Mouse (Mus musculus) liver, adult 2 months (tissue): ENCODE data around the gene Actr5. TPM values are rescaled to one million over a fixed set of nuclear protein-coding genes. Genes with fewer than 3 reads are reported as not detected.

Experiments
- DNase-seq: peaks from one replicate; pipeline ENCODE4 v3.0.0-alpha.2; 2011; ENCODE audit warnings: low read depth, low spot score; ENCODE audit errors: extremely low read depth
- H3K27ac ChIP-seq: fragments of 200-500 bp; replicated peaks from 2 replicates; pipeline ENCODE4 v1.5.1; 2012; ENCODE audit warnings: low read depth, mild to moderate bottlenecking, control low read depth, inconsistent platforms, low read length; ENCODE audit not compliant: insufficient read depth
- H3K27me3 ChIP-seq: fragments of 200-500 bp; 2 replicates; pipeline ENCODE4 v1.6.1; 2012; ENCODE audit warnings: mild to moderate bottlenecking, moderate library complexity, low read length, inconsistent platforms; ENCODE audit not compliant: control insufficient read depth, insufficient read depth
- H3K36me3 ChIP-seq: fragments of 200-500 bp; 2 replicates; pipeline ENCODE4 v1.6.1; 2012; ENCODE audit warnings: low read length, inconsistent platforms; ENCODE audit not compliant: control insufficient read depth, insufficient read depth
- H3K4me1 ChIP-seq: fragments of 200-500 bp; 2 replicates; pipeline ENCODE4 v1.6.1; 2011; ENCODE audit warnings: low read length; ENCODE audit not compliant: control insufficient read depth, insufficient read depth
- H3K4me3 ChIP-seq: fragments of 200-500 bp; 2 replicates; pipeline ENCODE4 v1.5.1; 2011; ENCODE audit warnings: low read depth, mild to moderate bottlenecking, control low read depth, low read length, moderate library complexity; ENCODE audit not compliant: insufficient read depth
- H3K79me2 ChIP-seq: fragments of 200-500 bp; 2 replicates; pipeline ENCODE4 v1.6.1; 2012; ENCODE audit warnings: inconsistent platforms, mild to moderate bottlenecking, low read length, moderate library complexity; ENCODE audit not compliant: control insufficient read depth, insufficient read depth
- H3K9ac ChIP-seq: fragments of 200-500 bp; 2 replicates; pipeline ENCODE4 v1.6.1; 2012; ENCODE audit warnings: low read depth, mild to moderate bottlenecking, control low read depth, inconsistent platforms, low read length
- CTCF ChIP-seq: fragments of 200-500 bp; IDR thresholded peaks from 2 replicates; pipeline ENCODE4 v1.5.1; 2011; ENCODE audit warnings: low read depth, low read length, control low read depth
- POLR2A ChIP-seq: fragments of 200-500 bp; IDR thresholded peaks from 2 replicates; pipeline ENCODE4 v1.6.1; 2011; ENCODE audit warnings: low read length, control low read depth; ENCODE audit not compliant: insufficient read depth; ENCODE audit errors: extremely low read depth
- WGBS: fragments of 180-500 bp; shearing (Covaris S2); methylation state at CpG from one replicate; pipeline ENCODE4 v1.1.7; 2018; 5-methylcytosine and 5-hydroxymethylcytosine counted together
- polyA plus RNA-seq: library from polyadenylated mRNA; depleted of rRNA; stranded (reverse); fragments of >200 nt; gene quantifications from 2 replicates; pipeline ENCODE4 v1.2.3, GENCODE M21; 2012
- total RNA-seq: library from RNA; depleted of rRNA; stranded (reverse); fragments of >200 nt; gene quantifications from 2 replicates; pipeline ENCODE4 v1.2.3, GENCODE M21; 2014

Gene Actr5
- total and polyA plus RNA-seq, 2 experiments: 4.6 to 6.3 TPM

- Histone ChIP-seq H3K36me3 (no peaks in the 10 kb centered on the region), H3K79me2 (no peaks in the 10 kb centered on the region), H3K4me3 (no peak overlapping the region), H3K9ac (no peak overlapping the region), H3K27me3 (peaks cover 32% of the 10 kb centered on the region), H3K27ac (no peak overlapping the region), H3K4me1 (no peaks in the 10 kb centered on the region)
- 9% methylated on average over 30 of the region's 30 CpGs for WGBS
- TF ChIP-seq POLR2A (no peak), CTCF (no peak)
- DNase-seq: no peak
These were observed 12.7 kb upstream of the Actr5 start for GRCm38 (mm10) chr2:158611726-158612670.

GRCm38 (mm10) chr2:158612671-158613250 lies 11.9 kb upstream of the Actr5 start:
- Histone ChIP-seq H3K27ac (no peak overlapping the region), H3K36me3 (no peaks in the 10 kb centered on the region), H3K79me2 (no peaks in the 10 kb centered on the region), H3K4me3 (no peak overlapping the region), H3K27me3 (peaks cover 34% of the 10 kb centered on the region), H3K9ac (no peak overlapping the region), H3K4me1 (no peaks in the 10 kb centered on the region)
- no peak for TF ChIP-seq CTCF
- no peak for TF ChIP-seq POLR2A
- WGBS: 15% methylated on average over 10 of the region's 10 CpGs
- no peak for DNase-seq

- no peak overlapping the region for H3K27ac ChIP-seq
- H3K4me1 ChIP-seq: no peaks in the 10 kb centered on the region
- TF ChIP-seq CTCF (peak; percentile 54), POLR2A (no peak)
- H3K4me3 ChIP-seq: no peak overlapping the region
- peak; percentile 16 for DNase-seq
- 6% methylated on average over 53 of the region's 53 CpGs for WGBS
- no peaks in the 10 kb centered on the region for H3K79me2 ChIP-seq
- no peak overlapping the region for H3K9ac ChIP-seq
- H3K27me3 ChIP-seq: peaks cover 34% of the 10 kb centered on the region
- no peaks in the 10 kb centered on the region for H3K36me3 ChIP-seq
These were observed 10.9 kb upstream of the Actr5 start for GRCm38 (mm10) chr2:158613541-158614417.

DNA sequence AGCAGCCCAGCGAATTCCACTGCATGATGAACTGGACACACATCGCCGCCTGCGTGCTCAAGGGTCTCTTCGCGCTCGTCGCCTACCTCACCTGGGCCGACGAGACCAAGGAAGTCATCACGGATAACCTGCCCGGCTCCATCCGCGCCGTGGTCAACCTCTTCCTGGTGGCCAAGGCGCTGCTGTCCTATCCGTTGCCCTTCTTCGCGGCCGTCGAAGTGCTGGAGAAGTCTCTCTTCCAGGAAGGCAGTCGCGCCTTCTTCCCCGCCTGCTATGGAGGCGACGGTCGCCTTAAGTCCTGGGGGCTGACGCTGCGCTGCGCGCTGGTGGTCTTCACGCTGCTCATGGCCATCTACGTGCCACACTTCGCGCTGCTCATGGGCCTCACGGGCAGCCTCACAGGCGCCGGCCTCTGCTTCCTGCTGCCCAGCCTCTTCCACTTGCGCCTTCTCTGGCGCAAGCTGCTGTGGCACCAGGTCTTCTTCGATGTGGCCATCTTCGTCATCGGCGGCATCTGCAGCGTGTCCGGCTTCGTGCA lies 10.2 kb upstream of the Actr5 start:
- H3K4me3 ChIP-seq: no peak overlapping the region
- TF ChIP-seq CTCF (no peak), POLR2A (no peak)
- no peak overlapping the region for H3K9ac ChIP-seq
- no peaks in the 10 kb centered on the region for H3K36me3 ChIP-seq
- DNase-seq: no peak
- no peak overlapping the region for H3K27ac ChIP-seq
- WGBS: 4% methylated on average over 47 of the region's 47 CpGs
- peaks cover 33% of the 10 kb centered on the region for H3K27me3 ChIP-seq
- H3K79me2 ChIP-seq: no peaks in the 10 kb centered on the region
- no peaks in the 10 kb centered on the region for H3K4me1 ChIP-seq

- H3K27ac ChIP-seq: no peak overlapping the region
- no peaks in the 10 kb centered on the region for H3K4me1 ChIP-seq
- no peaks in the 10 kb centered on the region for H3K36me3 ChIP-seq
- H3K4me3 ChIP-seq: no peak overlapping the region
- H3K9ac ChIP-seq: no peak overlapping the region
- peaks cover 33% of the 10 kb centered on the region for H3K27me3 ChIP-seq
- no peaks in the 10 kb centered on the region for H3K79me2 ChIP-seq
- DNase-seq: no peak
- 3% methylated on average over 24 of the region's 24 CpGs for WGBS
- TF ChIP-seq CTCF: no peak
- no peak for TF ChIP-seq POLR2A
These were observed 9.5 kb upstream of the Actr5 start for GRCm38 (mm10) chr2:158615161-158615680.
